Mouse (Mus musculus): ENCODE results near the gene Nsmce1. TPM values are rescaled to one million over a fixed set of nuclear protein-coding genes. Genes with fewer than 3 reads are reported as not detected.

Nsmce1 gene
- polyA plus RNA-seq, 1 experiment from 2014 or later: 119 TPM

- Histone ChIP-seq H3K27ac (ENCODE audit: low read depth, low read length) (no peak overlapping the region), H3K4me3 (ENCODE audit: low read depth, low read length) (no peak overlapping the region), H3K36me3 (ENCODE audit: control insufficient read depth, insufficient read depth, low read length) (no peaks in the 10 kb centered on the region), H3K4me2 (ENCODE audit: low read depth) (no peak overlapping the region), H3K9ac (ENCODE audit: low read length) (no peak overlapping the region), H3K4me1 (ENCODE audit: control insufficient read depth, insufficient read depth, low read length) (no peaks in the 10 kb centered on the region), H3K27me3 (ENCODE audit: control insufficient read depth, insufficient read depth, low read length) (no peaks in the 10 kb centered on the region), H3K9me3 (ENCODE audit: control insufficient read depth, low read length) (no peaks in the 10 kb centered on the region)
- 78% methylated on average over 5 of the region's 5 CpGs for WGBS
- DNase-seq (ENCODE audit: low spot score) (no peak), ATAC-seq (ENCODE audit: insufficient read depth, low FRiP score, low TSS enrichment) (no peak)
Observed at GRCm38 (mm10) chr7:125515081-125515853, 23.9 kb upstream of the Nsmce1 start.

DNA sequence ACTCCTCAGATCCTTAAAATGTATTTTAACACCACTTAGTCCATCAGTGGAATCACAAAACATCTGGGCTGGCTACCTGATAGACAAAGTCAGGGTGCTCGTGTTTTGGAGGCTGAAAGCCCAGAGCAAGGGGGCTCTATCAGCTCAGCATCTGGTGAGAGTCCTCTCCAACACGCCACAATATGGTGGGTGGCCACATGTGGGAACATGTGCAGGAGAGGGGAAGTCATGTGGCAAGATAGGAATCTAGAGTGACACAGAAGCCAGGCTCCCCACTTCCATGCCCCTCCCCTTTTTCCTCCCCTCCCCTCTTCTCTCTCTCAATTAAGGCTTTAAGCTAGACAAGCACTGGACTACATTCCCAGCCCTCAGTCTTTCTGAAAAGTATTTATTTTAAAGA, 20.5 kb upstream of the Nsmce1 start:
- Histone ChIP-seq H3K4me3 (ENCODE audit: low read depth, low read length) (no peak overlapping the region), H3K36me3 (ENCODE audit: control insufficient read depth, insufficient read depth, low read length) (no peaks in the 10 kb centered on the region), H3K27me3 (ENCODE audit: control insufficient read depth, insufficient read depth, low read length) (no peaks in the 10 kb centered on the region), H3K27ac (ENCODE audit: low read depth, low read length) (no peak overlapping the region), H3K4me2 (ENCODE audit: low read depth) (no peak overlapping the region), H3K9me3 (ENCODE audit: control insufficient read depth, low read length) (no peaks in the 10 kb centered on the region), H3K4me1 (ENCODE audit: control insufficient read depth, insufficient read depth, low read length) (no peaks in the 10 kb centered on the region), H3K9ac (ENCODE audit: low read length) (no peak overlapping the region)
- DNase-seq (ENCODE audit: low spot score) (no peak), ATAC-seq (ENCODE audit: insufficient read depth, low FRiP score, low TSS enrichment) (no peak)
- 76% methylated on average over 2 of the region's 2 CpGs for WGBS

DNA sequence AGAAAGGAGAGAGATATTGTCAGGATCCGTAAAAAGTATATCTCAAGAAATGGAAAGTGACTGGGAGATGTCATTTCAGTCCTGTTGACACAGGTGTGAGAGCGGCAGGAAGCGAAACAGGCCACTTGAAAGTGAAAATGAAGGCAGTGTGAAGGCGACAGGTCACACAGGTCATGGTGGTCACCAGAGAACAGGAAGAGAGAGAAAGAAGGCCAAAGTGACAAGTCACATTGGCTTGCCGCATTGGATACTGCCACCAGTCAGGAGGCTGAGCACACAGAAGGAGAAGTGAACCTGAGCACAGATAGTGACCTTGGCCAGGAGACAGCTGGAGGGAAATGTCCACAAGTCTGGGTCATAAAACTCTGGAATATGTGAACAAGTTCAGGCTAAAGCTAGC, 20.0 kb upstream of the Nsmce1 start:
- 74% methylated on average over 5 of the region's 5 CpGs for WGBS
- H3K9me3 ChIP-seq (ENCODE audit: control insufficient read depth, low read length): no peaks in the 10 kb centered on the region
- no peak overlapping the region for H3K9ac ChIP-seq (ENCODE audit: low read length)
- H3K27me3 ChIP-seq (ENCODE audit: control insufficient read depth, insufficient read depth, low read length): no peaks in the 10 kb centered on the region
- DNase-seq (ENCODE audit: low spot score) (no peak), ATAC-seq (ENCODE audit: insufficient read depth, low FRiP score, low TSS enrichment) (no peak)
- no peaks in the 10 kb centered on the region for H3K4me1 ChIP-seq (ENCODE audit: control insufficient read depth, insufficient read depth, low read length)
- no peak overlapping the region for H3K4me3 ChIP-seq (ENCODE audit: low read depth, low read length)
- no peak overlapping the region for H3K4me2 ChIP-seq (ENCODE audit: low read depth)
- no peak overlapping the region for H3K27ac ChIP-seq (ENCODE audit: low read depth, low read length)
- no peaks in the 10 kb centered on the region for H3K36me3 ChIP-seq (ENCODE audit: control insufficient read depth, insufficient read depth, low read length)

DNA sequence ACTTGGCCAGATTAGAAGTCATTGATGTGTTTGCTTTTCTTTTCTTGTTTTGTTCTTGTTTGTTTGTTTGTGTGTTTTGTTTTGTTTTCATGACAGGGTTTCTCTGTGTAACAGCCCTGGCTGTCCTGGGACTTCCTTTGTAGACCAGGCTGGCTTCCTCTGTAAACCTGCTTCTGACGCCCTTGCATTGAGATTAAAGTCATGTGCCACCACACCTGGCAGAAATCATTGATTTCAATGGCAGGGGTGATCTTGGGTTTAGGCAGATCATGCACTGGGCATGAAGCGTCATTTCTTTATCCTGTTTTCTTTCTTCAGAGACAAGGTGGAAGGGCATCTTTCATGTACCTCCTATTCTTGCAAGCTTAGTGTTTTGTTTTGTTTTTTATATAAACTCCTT, 15.9 kb upstream of the Nsmce1 start:
- H3K27me3 ChIP-seq (ENCODE audit: control insufficient read depth, insufficient read depth, low read length): no peaks in the 10 kb centered on the region
- no peak overlapping the region for H3K27ac ChIP-seq (ENCODE audit: low read depth, low read length)
- no peak overlapping the region for H3K9ac ChIP-seq (ENCODE audit: low read length)
- no peaks in the 10 kb centered on the region for H3K4me1 ChIP-seq (ENCODE audit: control insufficient read depth, insufficient read depth, low read length)
- no peak overlapping the region for H3K4me2 ChIP-seq (ENCODE audit: low read depth)
- H3K36me3 ChIP-seq (ENCODE audit: control insufficient read depth, insufficient read depth, low read length): no peaks in the 10 kb centered on the region
- H3K9me3 ChIP-seq (ENCODE audit: control insufficient read depth, low read length): no peaks in the 10 kb centered on the region
- no peak for ATAC-seq (ENCODE audit: insufficient read depth, low FRiP score, low TSS enrichment)
- 85% methylated on average over 2 of the region's 2 CpGs for WGBS
- DNase-seq (ENCODE audit: low spot score): no peak
- no peak overlapping the region for H3K4me3 ChIP-seq (ENCODE audit: low read depth, low read length)

DNA sequence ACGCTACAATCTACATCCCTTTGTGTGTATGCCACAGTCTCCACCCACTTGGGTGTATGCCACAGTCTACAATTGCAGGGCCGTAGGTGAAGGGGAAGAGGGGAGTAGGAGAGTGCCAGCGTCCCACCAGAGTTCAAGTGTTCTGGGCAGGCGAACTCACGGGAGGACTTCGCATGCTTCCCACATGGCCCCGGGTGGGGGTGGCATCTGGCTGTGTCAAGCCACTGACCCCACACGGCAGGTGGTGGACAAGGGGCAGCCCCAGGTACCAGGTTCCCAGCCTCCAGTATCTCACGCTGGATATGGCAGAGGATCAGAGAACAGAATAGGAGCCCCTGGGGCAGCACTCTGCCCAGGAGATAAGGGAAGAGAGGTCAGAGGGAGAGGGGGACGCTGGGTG, 14.2 kb upstream of the Nsmce1 start:
- 87% methylated on average over 10 of the region's 10 CpGs for WGBS
- H3K36me3 ChIP-seq (ENCODE audit: control insufficient read depth, insufficient read depth, low read length): no peaks in the 10 kb centered on the region
- H3K4me2 ChIP-seq (ENCODE audit: low read depth): no peak overlapping the region
- no peaks in the 10 kb centered on the region for H3K9me3 ChIP-seq (ENCODE audit: control insufficient read depth, low read length)
- H3K4me3 ChIP-seq (ENCODE audit: low read depth, low read length): no peak overlapping the region
- H3K9ac ChIP-seq (ENCODE audit: low read length): no peak overlapping the region
- ATAC-seq (ENCODE audit: insufficient read depth, low FRiP score, low TSS enrichment): no peak
- no peak for DNase-seq (ENCODE audit: low spot score)
- H3K27ac ChIP-seq (ENCODE audit: low read depth, low read length): no peak overlapping the region
- no peaks in the 10 kb centered on the region for H3K27me3 ChIP-seq (ENCODE audit: control insufficient read depth, insufficient read depth, low read length)
- H3K4me1 ChIP-seq (ENCODE audit: control insufficient read depth, insufficient read depth, low read length): no peaks in the 10 kb centered on the region

DNA sequence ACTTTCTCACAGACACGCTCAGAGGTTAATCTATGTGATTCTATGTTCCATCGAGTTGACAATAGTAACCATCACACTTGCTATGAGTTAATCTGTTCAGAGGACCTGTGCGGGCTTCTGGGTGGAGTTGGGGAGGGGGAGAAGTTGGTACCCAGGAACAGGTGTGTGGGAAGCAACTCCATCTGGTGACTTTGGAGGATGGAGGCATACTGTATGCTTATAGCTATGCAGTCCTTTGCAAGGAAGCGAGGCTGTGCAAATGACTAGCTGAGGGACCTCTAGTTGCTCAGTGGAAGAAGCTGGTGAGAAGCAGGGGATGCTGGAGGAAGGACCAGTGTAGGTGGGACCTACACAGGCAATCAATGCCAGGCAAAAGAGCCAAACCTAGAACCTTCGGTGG, 13.2 kb upstream of the Nsmce1 start:
- 89% methylated on average over 5 of the region's 5 CpGs for WGBS
- Histone ChIP-seq H3K4me1 (ENCODE audit: control insufficient read depth, insufficient read depth, low read length) (no peaks in the 10 kb centered on the region), H3K27ac (ENCODE audit: low read depth, low read length) (no peak overlapping the region), H3K4me2 (ENCODE audit: low read depth) (no peak overlapping the region), H3K36me3 (ENCODE audit: control insufficient read depth, insufficient read depth, low read length) (no peaks in the 10 kb centered on the region), H3K27me3 (ENCODE audit: control insufficient read depth, insufficient read depth, low read length) (no peaks in the 10 kb centered on the region), H3K9me3 (ENCODE audit: control insufficient read depth, low read length) (no peaks in the 10 kb centered on the region), H3K4me3 (ENCODE audit: low read depth, low read length) (no peak overlapping the region), H3K9ac (ENCODE audit: low read length) (no peak overlapping the region)
- DNase-seq (ENCODE audit: low spot score) (no peak), ATAC-seq (ENCODE audit: insufficient read depth, low FRiP score, low TSS enrichment) (no peak)

- H3K36me3 ChIP-seq (ENCODE audit: control insufficient read depth, insufficient read depth, low read length): no peaks in the 10 kb centered on the region
- no peak overlapping the region for H3K27ac ChIP-seq (ENCODE audit: low read depth, low read length)
- no peak overlapping the region for H3K9ac ChIP-seq (ENCODE audit: low read length)
- no peak overlapping the region for H3K4me2 ChIP-seq (ENCODE audit: low read depth)
- H3K27me3 ChIP-seq (ENCODE audit: control insufficient read depth, insufficient read depth, low read length): no peaks in the 10 kb centered on the region
- ATAC-seq (ENCODE audit: insufficient read depth, low FRiP score, low TSS enrichment): no peak
- no peak overlapping the region for H3K4me3 ChIP-seq (ENCODE audit: low read depth, low read length)
- WGBS: 83% methylated on average over 5 of the region's 5 CpGs
- H3K9me3 ChIP-seq (ENCODE audit: control insufficient read depth, low read length): no peaks in the 10 kb centered on the region
- no peak for DNase-seq (ENCODE audit: low spot score)
- H3K4me1 ChIP-seq (ENCODE audit: control insufficient read depth, insufficient read depth, low read length): no peaks in the 10 kb centered on the region
Observed at GRCm38 (mm10) chr7:125503374-125504092, 12.1 kb upstream of the Nsmce1 start.

- H3K27ac ChIP-seq (ENCODE audit: low read depth, low read length): no peak overlapping the region
- WGBS: 93% methylated on average over 7 of the region's 7 CpGs
- H3K4me3 ChIP-seq (ENCODE audit: low read depth, low read length): no peak overlapping the region
- no peak for DNase-seq (ENCODE audit: low spot score)
- no peaks in the 10 kb centered on the region for H3K27me3 ChIP-seq (ENCODE audit: control insufficient read depth, insufficient read depth, low read length)
- H3K9ac ChIP-seq (ENCODE audit: low read length): no peak overlapping the region
- no peak for ATAC-seq (ENCODE audit: insufficient read depth, low FRiP score, low TSS enrichment)
- no peaks in the 10 kb centered on the region for H3K4me1 ChIP-seq (ENCODE audit: control insufficient read depth, insufficient read depth, low read length)
- H3K36me3 ChIP-seq (ENCODE audit: control insufficient read depth, insufficient read depth, low read length): no peaks in the 10 kb centered on the region
- H3K4me2 ChIP-seq (ENCODE audit: low read depth): no peak overlapping the region
- H3K9me3 ChIP-seq (ENCODE audit: control insufficient read depth, low read length): no peaks in the 10 kb centered on the region
Observed at GRCm38 (mm10) chr7:125500879-125501278, 9.5 kb upstream of the Nsmce1 start.

Measured in neural tube, embryonic 11.5 days (tissue).